Mouse (Mus musculus): Measurements from ENCODE around the gene Foxo1. TPM values are rescaled to one million over a fixed set of nuclear protein-coding genes. Genes with fewer than 3 reads are reported as not detected.

The Foxo1 gene
- total and polyA plus RNA-seq, 3 experiments = 0.31 to 2.5 TPM; not detected in 1

GRCm38 (mm10) chr3:52390321-52390720 is 122.2 kb downstream of the Foxo1 start:
- Histone ChIP-seq H3K4me1 (ENCODE audit: control insufficient read depth in 1 of 2, insufficient read depth in 2 of 2, low read length in 2 of 2) (no peaks in the 10 kb centered on the region), H3K9ac (ENCODE audit: control insufficient read depth, low read depth, low read length, poor library complexity, severe bottlenecking) (no peak overlapping the region), H3K27me3 (ENCODE audit: control insufficient read depth in 1 of 2, insufficient read depth in 2 of 2, low read length in 2 of 2) (no peaks in the 10 kb centered on the region), H3K36me3 (ENCODE audit: control insufficient read depth in 1 of 2, insufficient read depth in 2 of 2, low read length in 2 of 2) (no peaks in the 10 kb centered on the region), H3K9me3 (replicated peaks; ENCODE audit: insufficient read depth, low read length) (no peaks in the 10 kb centered on the region), H3K4me3 (ENCODE audit: control insufficient read depth in 1 of 2, insufficient read depth in 1 of 2, low read depth in 2 of 2, low read length in 2 of 2) (no peak overlapping the region), H3K27ac (ENCODE audit: control insufficient read depth, low read depth, low read length) (no peak overlapping the region), H3K79me2 (ENCODE audit: control insufficient read depth, insufficient read depth, low read length, poor library complexity) (no peaks in the 10 kb centered on the region)
- no peak for DNase-seq (ENCODE audit: low read depth, low spot score)
- TF ChIP-seq ZKSCAN1 (IDR thresholded peaks at IDR 0.05; ENCODE audit: low read depth, low read length) (no peak), NRF1 (IDR thresholded peaks at IDR 0.05; ENCODE audit: insufficient read depth, low read depth, low read length, poor library complexity, severe bottlenecking) (no peak), TBP (IDR thresholded peaks at IDR 0.05; ENCODE audit: low read depth, low read length) (no peak), ZNF384 (IDR thresholded peaks at IDR 0.05; ENCODE audit: low read depth, low read length) (no peak), USF1 (IDR thresholded peaks at IDR 0.05; ENCODE audit: low read depth, low read length) (no peak), CHD1 (IDR thresholded peaks at IDR 0.05; ENCODE audit: low read depth, low read length) (no peak), JUND (IDR thresholded peaks at IDR 0.05; ENCODE audit: low read depth, low read length) (no peak), KAT2A (conservative IDR thresholded peaks at IDR 0.05; ENCODE audit: low read depth, low read length) (no peak), MEF2A (IDR thresholded peaks at IDR 0.05; ENCODE audit: extremely low read depth, insufficient replicate concordance, low read depth, low read length, poor library complexity, severe bottlenecking) (no peak), POLR2AphosphoS2 (IDR thresholded peaks at IDR 0.05; ENCODE audit: low read length) (no peak), GABPA (IDR thresholded peaks at IDR 0.05; ENCODE audit: low read depth, low read length) (no peak), MYB (IDR thresholded peaks at IDR 0.05; ENCODE audit: low read depth, low read length) (no peak), HCFC1 (IDR thresholded peaks at IDR 0.05; ENCODE audit: low read depth, low read length) (no peak), ETS1 (IDR thresholded peaks at IDR 0.05; ENCODE audit: low read depth, low read length) (no peak)

- no peaks in the 10 kb centered on the region for H3K79me2 ChIP-seq (ENCODE audit: control insufficient read depth, insufficient read depth, low read length, poor library complexity)
- no peaks in the 10 kb centered on the region for H3K36me3 ChIP-seq (ENCODE audit: control insufficient read depth in 1 of 2, insufficient read depth in 2 of 2, low read length in 2 of 2)
- TF ChIP-seq RCOR1 (IDR thresholded peaks at IDR 0.05; ENCODE audit: low read depth, low read length) = no peak
- TF ChIP-seq GATA1 (IDR thresholded peaks at IDR 0.05; ENCODE audit: low read depth, low read length) = no peak
- H3K4me3 ChIP-seq (ENCODE audit: control insufficient read depth in 1 of 2, insufficient read depth in 1 of 2, low read depth in 2 of 2, low read length in 2 of 2) = no peak overlapping the region
- H3K4me1 ChIP-seq (ENCODE audit: control insufficient read depth in 1 of 2, insufficient read depth in 2 of 2, low read length in 2 of 2) = no peaks in the 10 kb centered on the region
- DNase-seq (ENCODE audit: low read depth, low spot score) = no peak
- H3K9me3 ChIP-seq (replicated peaks; ENCODE audit: insufficient read depth, low read length) = no peaks in the 10 kb centered on the region
- H3K27me3 ChIP-seq (ENCODE audit: control insufficient read depth in 1 of 2, insufficient read depth in 2 of 2, low read length in 2 of 2) = no peaks in the 10 kb centered on the region
- no peak overlapping the region for H3K27ac ChIP-seq (ENCODE audit: control insufficient read depth, low read depth, low read length)
- H3K9ac ChIP-seq (ENCODE audit: control insufficient read depth, low read depth, low read length, poor library complexity, severe bottlenecking) = no peak overlapping the region
These were observed 122.9 kb downstream of the Foxo1 start for GRCm38 (mm10) chr3:52390766-52391665.
